In genomic region chr16:17283151-17283550, GRCm38 (mm10) we compare ENCODE assay signal across 20 mouse cellular contexts. TPM values are rescaled to one million over a fixed set of nuclear protein-coding genes. Genes with fewer than 3 reads are reported as not detected.
"Had no signal": no experiment of that assay in that cellular context is flagged by ENCODE, and none has a peak within 500 bp of the region (broad histone marks: within the 10 kb centered on the region; RNA-seq: fewer than 3 reads in every experiment).

No protein-coding gene starts in this region.

- DNase-seq: kidney, postnatal 25 days; left cerebral cortex, postnatal 4 days; liver, postnatal 0 days; lung, embryonic 14.5 days; right cerebral cortex, adult 18-20 months; right cerebral cortex, postnatal 14 days; right cerebral cortex, postnatal 4 days; spleen, adult 18-20 months; thymus, postnatal 25 days had no signal

- H3K27ac ChIP-seq: kidney, postnatal 0 days; limb, embryonic 12.5 days; limb, embryonic 15.5 days; liver, embryonic 14.5 days; macrophage; midbrain, embryonic 12.5 days; midbrain, embryonic 15.5 days; neural tube, embryonic 12.5 days; neural tube, embryonic 15.5 days; stomach, embryonic 15.5 days had no signal

- H3K4me3 ChIP-seq: limb, embryonic 12.5 days; limb, embryonic 15.5 days; midbrain, embryonic 12.5 days; midbrain, embryonic 15.5 days; neural tube, embryonic 12.5 days; neural tube, embryonic 15.5 days; stomach, embryonic 15.5 days had no signal

RNA-seq across cellular contexts. Expression of gene Serpind1, which starts 48.0 kb away (rescaled TPM):
- total RNA-seq: megakaryocyte, adult 5-6 weeks had no signal
